Mouse (Mus musculus) G1E (cell line): ENCODE data around the gene Myo16.

Experiments
- CTCF ChIP-seq: IDR thresholded peaks from 2 replicates; pipeline ENCODE4 v1.5.1; 2012; ENCODE audit warnings: low read depth, low read length, inconsistent platforms, mixed read lengths
- GATA1 ChIP-seq: IDR thresholded peaks from 2 replicates; pipeline ENCODE4 v1.6.1; 2012; ENCODE audit warnings: borderline replicate concordance, low read length, inconsistent platforms, mixed read lengths
- GATA2 ChIP-seq: IDR thresholded peaks from 2 replicates; pipeline ENCODE4 v1.6.1; 2012; ENCODE audit warnings: low read depth, low read length, inconsistent platforms, borderline replicate concordance
- TAL1 ChIP-seq: conservative IDR thresholded peaks from 2 replicates; pipeline ENCODE4 v1.6.1; 2012; ENCODE audit warnings: low read depth, low read length, inconsistent platforms, mixed read lengths

DNA sequence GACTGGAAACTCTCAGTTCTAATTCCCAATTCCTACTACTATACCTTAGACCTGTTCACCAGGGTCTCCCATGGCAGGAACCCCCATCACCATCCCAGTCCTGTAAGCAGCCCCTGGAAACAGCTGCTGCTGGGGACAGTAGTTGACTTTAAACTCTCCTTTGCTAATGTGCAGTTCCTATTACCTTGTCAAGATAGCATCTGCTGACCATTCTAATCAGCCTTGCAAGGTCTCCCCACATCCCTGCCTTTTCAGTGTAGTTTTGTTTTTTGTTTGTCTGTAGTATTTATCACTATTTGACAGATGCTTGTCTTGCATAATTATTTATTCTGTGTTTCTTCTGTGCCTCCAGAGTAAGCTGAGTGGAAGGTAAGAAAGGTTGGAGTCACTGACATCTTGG, 487.6 kb downstream of the Myo16 start:
- TF ChIP-seq CTCF (no peak), GATA2 (no peak), TAL1 (peak; percentile 83), GATA1 (no peak)
